Mouse (Mus musculus) telencephalon, adult 2 months (tissue): ENCODE measurements around the gene Arhgef15.
A peak's percentile ranks its signal among the peaks of the same experiment; 100 is the strongest.
"Not testable (repeated sequence)": the region's sequence is repeated elsewhere in the genome, so short reads cannot be mapped to it uniquely, and the experiment has no call there.

ENCODE experiments used
- DNase-seq: peaks from one replicate; pipeline ENCODE4 v3.0.0-alpha.2; 2011; ENCODE audit warnings: low read depth, low spot score

The Arhgef15 gene

DNA sequence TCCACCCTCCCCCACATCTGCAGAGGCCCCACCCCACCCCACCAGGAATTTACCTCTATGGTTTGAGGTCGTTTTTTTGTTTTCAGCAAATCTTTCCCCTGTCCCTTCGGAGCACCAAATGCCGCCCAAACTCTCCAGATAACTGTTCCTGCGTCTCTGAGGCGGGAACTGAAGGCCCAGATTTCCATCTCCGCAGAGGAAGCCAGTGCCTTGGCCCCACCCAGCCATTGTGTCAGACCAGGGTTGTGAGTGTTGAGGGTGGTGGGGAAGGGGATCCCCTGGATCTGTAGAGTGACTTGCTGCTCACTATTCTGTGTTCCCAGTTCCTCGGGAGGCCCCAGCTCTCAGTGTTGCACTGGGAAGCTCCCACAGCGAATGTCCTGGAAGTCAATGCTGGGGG, at the start of gene Arhgef15:
Gene Arhgef15 (minus strand): TSS at position 173 of the 400 bp plus-strand sequence.
- DNase-seq: no peak

- not testable (repeated sequence) for DNase-seq
Observed at GRCm38 (mm10) chr11:69006575-69006974, 49.3 kb upstream of the Arhgef15 start.

DNA sequence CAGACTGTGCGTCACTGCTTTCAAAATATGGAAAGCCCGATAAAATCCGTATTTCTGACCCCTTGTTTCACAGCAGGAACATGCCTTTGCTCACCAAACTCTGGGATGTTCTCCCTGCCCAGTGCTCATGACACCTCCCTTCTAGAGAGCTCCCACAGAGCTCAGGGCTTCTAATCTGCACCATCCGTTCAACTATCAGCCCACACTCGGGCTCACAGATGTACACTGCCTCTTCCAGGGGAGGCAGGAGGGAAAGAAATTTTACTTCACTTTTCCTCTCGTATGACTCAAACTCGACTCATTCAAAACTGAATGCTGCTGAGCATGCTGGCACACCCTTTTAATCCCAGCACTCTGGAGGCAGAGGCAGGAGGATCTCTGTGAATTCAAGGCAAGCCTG, 47.9 kb upstream of the Arhgef15 start:
- peak; percentile 23 for DNase-seq

GRCm38 (mm10) chr11:69003592-69003991, 46.3 kb upstream of the Arhgef15 start:
- no peak for DNase-seq

GRCm38 (mm10) chr11:69002782-69003181, 45.5 kb upstream of the Arhgef15 start:
- not testable (repeated sequence) for DNase-seq

GRCm38 (mm10) chr11:68997080-68997479, 39.8 kb upstream of the Arhgef15 start:
- DNase-seq: no peak

DNA sequence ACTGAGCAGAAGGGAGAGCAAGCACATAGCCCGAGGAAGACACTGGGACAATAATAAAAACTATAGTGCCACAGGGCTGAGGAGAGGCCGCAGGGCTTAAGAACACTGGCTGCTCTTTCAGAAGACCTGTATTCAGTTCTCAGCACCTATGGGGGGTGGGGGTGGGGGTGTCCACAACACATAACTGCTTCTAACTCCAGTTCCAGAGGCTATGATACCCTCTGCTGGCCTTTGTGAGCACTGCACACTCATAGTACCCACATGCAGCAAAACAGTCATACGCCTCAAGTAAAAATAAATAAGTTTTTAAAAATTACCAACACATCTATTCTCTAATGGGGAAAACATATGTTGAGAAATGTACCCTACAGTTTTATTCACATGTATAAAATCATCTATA, 37.1 kb upstream of the Arhgef15 start:
- DNase-seq: no peak

DNA sequence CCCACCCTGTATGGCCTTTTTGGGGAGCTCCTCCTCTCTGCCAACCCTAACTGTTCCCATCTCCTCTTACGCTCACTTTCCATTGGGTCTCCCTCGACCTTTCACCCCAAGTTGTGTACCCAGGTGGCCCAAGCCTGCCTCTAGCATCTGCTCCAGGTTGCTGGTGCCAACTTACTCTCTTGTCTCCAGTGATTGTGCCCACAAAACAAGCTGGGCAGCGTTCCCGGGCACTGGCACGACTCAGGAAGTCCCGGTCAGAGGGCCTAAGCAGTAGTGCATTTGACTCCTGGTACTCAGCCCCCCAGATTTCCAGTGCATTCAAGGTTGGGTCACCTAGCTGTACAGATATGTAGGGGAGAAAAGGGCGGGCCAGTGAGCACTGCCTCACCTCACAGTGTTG, 35.8 kb upstream of the Arhgef15 start:
- DNase-seq: no peak

DNA sequence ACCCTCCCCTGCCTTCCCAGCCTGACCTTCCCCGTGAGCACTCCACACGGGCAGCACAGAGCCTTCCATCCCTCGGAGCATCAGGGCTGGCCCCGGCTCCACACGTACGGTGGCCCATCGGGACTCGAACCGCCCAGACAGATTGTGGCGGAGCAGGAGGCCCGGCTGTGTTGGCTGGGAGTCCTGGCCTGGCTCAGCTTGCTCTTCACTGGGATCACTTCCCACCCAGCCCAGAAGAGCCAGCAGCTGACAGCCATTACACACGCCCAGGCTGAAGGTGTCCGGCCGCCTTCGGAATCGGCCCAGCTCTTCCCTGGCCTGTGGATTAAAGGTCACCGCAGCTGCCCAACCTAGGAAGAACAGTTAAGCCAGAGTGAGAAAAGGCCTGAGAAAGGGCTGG, 31.1 kb upstream of the Arhgef15 start:
- no peak for DNase-seq

DNA sequence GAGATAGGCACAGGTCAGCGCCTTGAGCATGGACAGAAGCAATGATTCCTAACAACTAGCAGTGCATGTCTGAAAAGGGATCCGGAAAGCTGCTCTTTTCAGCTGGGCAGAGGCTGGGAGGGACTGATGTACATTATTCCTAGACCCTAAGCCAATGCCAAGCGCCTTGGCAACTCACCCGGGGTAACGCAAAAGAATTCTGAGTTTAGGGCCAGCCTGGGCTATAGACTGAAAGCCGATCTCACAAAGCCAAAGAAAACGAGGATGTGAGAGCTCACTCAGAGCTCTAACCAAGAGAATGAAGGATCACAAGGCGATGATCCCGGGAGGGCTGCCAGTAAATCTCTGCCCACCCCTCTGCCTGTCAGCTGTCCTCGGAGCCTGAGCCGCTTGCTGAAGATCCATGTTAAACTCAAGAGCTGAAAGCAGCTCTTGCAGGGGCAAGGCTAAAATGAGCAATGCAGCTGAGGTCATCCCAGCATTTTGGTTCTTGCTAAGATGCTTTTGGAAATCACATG, 30.1 kb upstream of the Arhgef15 start:
- DNase-seq: no peak

GRCm38 (mm10) chr11:68982639-68983369, 25.5 kb upstream of the Arhgef15 start:
- no peak for DNase-seq

- no peak for DNase-seq
Observed at GRCm38 (mm10) chr11:68980919-68981318, 23.6 kb upstream of the Arhgef15 start.

- DNase-seq: peak; percentile 52
Observed at GRCm38 (mm10) chr11:68979320-68979733, 22.0 kb upstream of the Arhgef15 start.

GRCm38 (mm10) chr11:68975601-68976000, 18.3 kb upstream of the Arhgef15 start:
- DNase-seq: no peak

DNA sequence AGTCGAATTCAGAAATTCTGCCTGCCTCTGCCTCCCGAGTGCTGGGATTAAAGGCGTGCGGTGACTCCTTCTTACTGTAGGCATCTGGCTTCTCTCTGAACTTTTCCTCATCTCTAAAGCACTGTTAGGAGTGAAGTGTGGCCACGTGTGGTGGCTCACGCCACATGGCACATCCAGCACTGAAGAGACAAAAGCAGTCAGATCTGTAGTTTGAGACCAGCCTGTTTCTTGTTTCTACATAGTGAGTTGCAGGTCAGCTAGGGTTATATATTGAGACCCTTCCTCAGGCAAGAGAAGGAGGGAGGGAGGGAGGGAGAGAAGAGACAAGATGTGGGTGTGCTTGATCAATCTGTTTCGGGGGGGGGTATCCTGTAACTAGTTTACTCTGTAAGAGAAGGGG, 17.8 kb upstream of the Arhgef15 start, which contains the start of gene Rangrf:
Gene Rangrf (minus strand): TSS at position 101 of the 400 bp plus-strand sequence.
- no peak for DNase-seq

DNA sequence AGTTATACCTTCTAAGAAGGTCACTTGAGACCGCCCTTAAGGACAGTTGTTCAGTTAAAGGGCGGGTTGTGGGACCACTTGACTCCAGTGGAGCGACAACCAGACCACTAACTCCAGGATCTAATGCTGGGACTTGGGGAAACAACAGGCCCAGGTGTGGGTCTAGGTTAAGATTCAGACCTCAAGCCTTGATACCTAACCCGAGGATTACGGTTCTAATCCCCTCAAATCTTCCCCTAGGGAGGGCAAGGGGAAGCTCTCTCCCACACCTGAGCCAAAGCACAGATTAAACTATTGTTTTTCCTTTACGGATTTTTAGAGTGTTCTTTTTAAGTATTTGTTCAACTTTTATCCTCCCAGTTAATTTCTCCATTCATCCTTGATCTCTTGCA, 16.8 kb upstream of the Arhgef15 start:
- no peak for DNase-seq

DNA sequence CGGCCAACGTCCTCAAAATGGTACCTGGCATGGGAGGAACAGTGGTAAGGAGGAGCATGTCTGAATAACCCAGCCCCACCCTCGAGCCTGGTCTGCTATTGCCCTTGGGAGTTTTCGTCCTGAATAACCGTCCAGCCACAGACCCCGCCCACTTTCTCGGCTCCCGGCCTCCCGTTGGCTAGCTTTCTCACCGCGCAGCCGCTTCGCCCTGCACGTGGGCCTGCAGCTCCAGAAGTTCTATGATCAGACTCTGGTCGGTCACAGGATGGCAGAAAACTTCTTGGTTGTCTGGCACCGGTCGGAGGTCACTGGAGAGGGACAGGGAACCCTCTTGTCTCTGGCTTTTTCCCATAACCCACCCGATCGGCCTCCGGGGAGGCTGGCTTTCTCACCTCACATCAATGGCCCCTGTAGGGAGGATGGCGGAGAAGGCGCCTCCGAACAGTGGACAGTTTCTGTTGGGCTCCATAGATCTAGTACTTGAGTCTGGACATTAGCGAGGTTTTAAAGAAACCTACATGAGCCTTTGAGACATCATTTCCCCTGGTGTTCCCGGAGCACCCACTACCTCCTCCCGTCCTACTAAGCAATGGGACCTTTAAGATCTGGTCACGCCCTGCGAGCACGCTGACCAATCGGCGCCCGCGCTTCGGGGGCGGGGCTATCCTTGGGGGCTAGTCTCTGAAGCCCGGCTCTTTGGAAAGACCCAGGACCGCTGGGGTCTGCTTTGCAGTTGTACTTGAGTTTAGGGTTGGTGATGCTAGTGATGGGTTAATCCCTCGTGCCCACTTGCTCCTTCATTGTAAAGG, 16.2 kb upstream of the Arhgef15 start:
- DNase-seq: not testable (repeated sequence)

DNA sequence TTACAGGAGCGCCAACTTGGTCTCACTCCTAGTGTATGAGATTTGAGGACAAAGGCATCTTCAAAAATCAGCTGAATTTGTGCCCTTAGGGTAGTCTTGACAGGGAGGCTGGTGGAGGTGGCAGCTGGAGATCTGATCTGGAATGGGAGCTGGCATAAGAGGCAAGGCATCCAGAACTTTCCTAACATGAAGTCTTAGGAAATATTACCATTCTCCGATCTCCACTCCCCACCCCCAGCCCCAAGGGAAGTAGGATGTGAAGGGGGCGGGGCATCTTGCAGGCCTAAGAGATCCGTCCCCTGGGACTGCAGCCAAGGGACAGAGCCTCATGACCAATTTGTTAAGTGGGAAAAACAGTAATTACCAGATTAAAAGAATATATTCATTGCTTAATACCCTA, 13.0 kb upstream of the Arhgef15 start:
- no peak for DNase-seq

GRCm38 (mm10) chr11:68968752-68969151, 11.5 kb upstream of the Arhgef15 start:
- no peak for DNase-seq

DNA sequence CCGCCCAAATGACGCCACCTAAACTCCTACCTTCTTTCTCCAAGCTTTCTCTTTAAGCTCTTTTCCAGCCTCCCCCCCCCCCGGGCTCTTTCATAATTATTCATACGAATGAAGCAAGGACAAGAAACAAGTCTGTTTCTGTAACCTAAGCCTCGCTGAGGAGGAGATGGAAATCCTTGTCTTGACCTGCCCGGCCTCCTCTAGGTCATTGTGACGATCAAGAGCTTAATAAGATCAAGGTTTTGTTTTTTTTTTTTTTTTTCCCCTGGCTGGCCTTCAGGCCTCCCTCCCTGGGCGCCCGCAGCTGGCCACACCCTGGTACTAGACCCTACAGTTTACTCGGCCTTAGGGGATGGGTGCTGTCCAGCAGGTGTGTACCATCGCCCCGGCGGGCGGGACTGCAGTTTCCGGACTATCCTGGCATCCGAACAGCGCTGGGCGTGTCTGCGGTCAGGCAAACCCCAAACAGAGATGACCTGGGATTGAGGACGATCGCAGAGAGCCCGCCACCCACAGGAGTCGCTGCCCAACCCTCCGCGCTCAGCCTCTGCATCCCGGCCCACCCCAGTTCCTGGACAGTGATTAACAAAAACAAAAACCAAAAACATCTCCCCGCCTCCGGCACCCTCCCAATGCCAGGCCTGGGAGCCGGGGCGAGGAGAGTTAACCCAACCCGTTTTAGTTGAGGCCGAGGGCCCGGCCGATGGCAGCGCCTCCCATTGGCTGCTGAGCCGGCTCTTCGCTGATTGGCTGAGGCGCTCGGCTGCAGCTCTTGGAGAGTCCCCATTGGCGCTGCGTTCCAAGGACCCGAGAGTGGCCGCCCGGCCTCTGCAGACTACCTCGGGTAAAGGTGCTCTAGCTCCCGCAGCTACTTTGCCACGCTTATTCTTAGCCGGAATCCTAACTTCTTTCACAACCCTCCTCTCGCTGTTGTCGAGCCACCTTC, 10.3 kb upstream of the Arhgef15 start, which contains the start of gene Slc25a35:
Gene Slc25a35 (plus strand): TSS at position 795 of the 946 bp plus-strand sequence.
- peak; percentile 88 for DNase-seq

DNA sequence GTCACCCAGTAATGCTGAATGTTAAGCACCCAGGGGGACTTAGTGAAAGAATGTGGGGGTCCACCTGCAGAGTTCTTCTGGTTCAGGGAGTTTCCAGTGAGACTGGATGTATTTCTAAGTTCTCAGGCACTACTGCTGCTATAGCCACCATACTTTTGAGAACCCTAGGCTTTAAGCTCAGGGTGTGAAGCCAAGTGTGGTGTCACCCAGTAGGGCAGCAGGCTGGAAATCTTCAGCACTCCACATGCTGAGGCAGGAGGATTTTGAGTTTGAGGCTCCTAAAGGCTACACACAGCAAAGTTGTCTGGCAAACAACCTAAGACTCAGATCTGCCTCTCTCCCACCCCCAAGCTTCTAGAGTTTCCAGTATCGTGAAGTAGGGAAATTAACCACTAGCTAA, 9.3 kb upstream of the Arhgef15 start:
- no peak for DNase-seq
